In genomic region chr4:132806620-132807191, GRCm38 (mm10) we compare ENCODE assay signal across 15 mouse cellular contexts. TPM values are rescaled to one million over a fixed set of nuclear protein-coding genes. Genes with fewer than 3 reads are reported as not detected.
"Had no signal": no experiment of that assay in that cellular context is flagged by ENCODE, and none has a peak within 500 bp of the region (broad histone marks: within the 10 kb centered on the region; RNA-seq: fewer than 3 reads in every experiment).

No protein-coding gene starts in this region.

- H3K4me1 ChIP-seq: midbrain, embryonic 10.5 days; midbrain, embryonic 13.5 days; midbrain, embryonic 15.5 days; neural tube, embryonic 12.5 days had no signal

- H3K9ac ChIP-seq: liver, embryonic 14.5 days; lung, embryonic 14.5 days; midbrain, embryonic 13.5 days; midbrain, embryonic 15.5 days; neural tube, embryonic 12.5 days; stomach, embryonic 15.5 days had no signal

- H3K27ac ChIP-seq: liver, embryonic 14.5 days; midbrain, embryonic 10.5 days; midbrain, embryonic 13.5 days; midbrain, embryonic 15.5 days; neural tube, embryonic 12.5 days; stomach, embryonic 15.5 days; stomach, postnatal 0 days had no signal

- H3K27me3 ChIP-seq: midbrain, embryonic 13.5 days; midbrain, embryonic 15.5 days; neural tube, embryonic 12.5 days; stomach, embryonic 15.5 days had no signal

- H3K4me2 ChIP-seq: lung, embryonic 14.5 days; midbrain, embryonic 13.5 days; midbrain, embryonic 15.5 days; neural tube, embryonic 12.5 days; stomach, embryonic 15.5 days had no signal

- H3K9me3 ChIP-seq: midbrain, embryonic 15.5 days; neural tube, embryonic 12.5 days; stomach, embryonic 15.5 days had no signal

- DNase-seq: lung, adult 18-20 months; lung, embryonic 14.5 days; lung, postnatal 10 days; right cerebral cortex, postnatal 14 days; thymus, adult 2 months; thymus, postnatal 25 days; thymus, postnatal 4 days had no signal

- H3K36me3 ChIP-seq: midbrain, embryonic 10.5 days; midbrain, embryonic 13.5 days; midbrain, embryonic 15.5 days; neural tube, embryonic 12.5 days; stomach, embryonic 15.5 days had no signal

- H3K4me3 ChIP-seq: midbrain, embryonic 10.5 days; midbrain, embryonic 13.5 days; midbrain, embryonic 15.5 days; neural tube, embryonic 12.5 days; stomach, embryonic 15.5 days had no signal

RNA-seq across cellular contexts. Expression of gene Smpdl3b, which starts 49.7 kb away (rescaled TPM):
- total RNA-seq: megakaryocyte-erythroid progenitor cell, adult 5-6 weeks had no signal
